Mouse (Mus musculus) C2C12 (cell line): ENCODE measurements around the gene Gm20683.

Source experiments
- CTCF ChIP-seq: IDR thresholded peaks from one replicate; pipeline ENCODE4 v1.5.1; 2011; ENCODE audit not compliant: control insufficient read depth, insufficient read depth, insufficient read length
- FOSL1 ChIP-seq: IDR thresholded peaks from one replicate; pipeline ENCODE4 v1.8.0; 2011; ENCODE audit warnings: mild to moderate bottlenecking, low read length; ENCODE audit not compliant: poor library complexity, insufficient read depth, severe bottlenecking

DNA sequence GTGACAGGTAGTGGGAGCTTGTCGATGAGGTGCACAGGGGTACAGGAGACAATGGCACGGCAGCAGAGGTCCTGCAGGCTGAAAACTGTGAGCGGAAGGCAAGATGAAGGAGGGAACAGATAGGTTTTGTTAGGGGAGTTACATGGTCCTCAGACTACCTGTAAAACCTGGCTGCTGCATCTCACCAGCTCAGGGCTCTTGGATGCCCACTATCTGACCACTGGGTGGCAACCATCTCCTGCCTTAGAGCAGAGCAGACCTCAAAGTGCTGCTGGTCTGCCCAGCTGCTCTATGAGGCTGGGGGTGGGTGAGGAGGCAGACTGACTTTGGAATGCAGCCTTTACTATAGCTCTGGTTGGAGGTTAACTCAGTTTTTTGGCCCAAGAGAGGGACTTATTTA, 42.3 kb upstream of the Gm20683 start:
- TF ChIP-seq CTCF (no peak), FOSL1 (no peak)
